In genomic region chr10:12874577-12875277, GRCm38 (mm10) we compare ENCODE assay signal across 8 mouse cellular contexts. TPM values are rescaled to one million over a fixed set of nuclear protein-coding genes. Genes with fewer than 3 reads are reported as not detected.
DNase-seq lines count a peak whose midpoint lies in the region; ATAC-seq and TF ChIP-seq lines count a peak whose summit lies in the region.

No protein-coding gene starts in this region.

- H3K4me1 ChIP-seq in heart, embryonic 16.5 days (ENCODE audit: control insufficient read depth, insufficient read depth, low read length), result no peaks in the 10 kb centered on the region
- peaks cover 2% of the 10 kb centered on the region; the same call in 1 of the 2 replicates for H3K4me1 ChIP-seq in liver, adult 2 months (ENCODE audit: control insufficient read depth, insufficient read depth, low read length)

- H3K27me3 ChIP-seq in heart, embryonic 16.5 days (ENCODE audit: control insufficient read depth, insufficient read depth, low read length), result no peaks in the 10 kb centered on the region
- no peaks in the 10 kb centered on the region for H3K27me3 ChIP-seq in liver, adult 2 months (ENCODE audit: control insufficient read depth, insufficient read depth, low read length)

- H3K4me3 ChIP-seq in heart, embryonic 16.5 days (ENCODE audit: low read length), result no peak overlapping the region
- H3K4me3 ChIP-seq in liver, adult 2 months (ENCODE audit: insufficient read depth, low read depth, low read length), result no peak overlapping the region

- WGBS in heart, embryonic 16.5 days, result 53% methylated on average over 8 of the region's 8 CpGs
- 76% methylated on average over 8 of the region's 8 CpGs for WGBS in liver, adult 2 months

- H3K79me2 ChIP-seq in liver, adult 2 months (ENCODE audit: control insufficient read depth, insufficient read depth, low read length), result no peaks in the 10 kb centered on the region

- H3K36me3 ChIP-seq in heart, embryonic 16.5 days (ENCODE audit: control insufficient read depth, insufficient read depth), result no peaks in the 10 kb centered on the region
- no peaks in the 10 kb centered on the region for H3K36me3 ChIP-seq in liver, adult 2 months (ENCODE audit: control insufficient read depth, insufficient read depth, low read length)

- no peak; the same call in 1 of the 2 replicates for ATAC-seq in heart, embryonic 16.5 days (replicated peaks; ENCODE audit: extremely low read depth, insufficient read depth, low FRiP score)

- TF ChIP-seq POLR2A in liver, adult 2 months (IDR thresholded peaks at IDR 0.05; ENCODE audit: extremely low read depth, insufficient read depth, low read length), result no peak

- peak overlapping the region; percentile 20 for H3K4me2 ChIP-seq in heart, embryonic 16.5 days (ENCODE audit: low read depth, low read length)

- no peak overlapping the region for H3K9ac ChIP-seq in heart, embryonic 16.5 days (ENCODE audit: low read length)
- H3K9ac ChIP-seq in liver, adult 2 months (ENCODE audit: low read depth, low read length), result no peak overlapping the region

- H3K27ac ChIP-seq in heart, embryonic 16.5 days (ENCODE audit: low read length), result no peak overlapping the region
- no peak overlapping the region for H3K27ac ChIP-seq in liver, adult 2 months (replicated peaks; ENCODE audit: insufficient read depth, low read depth, low read length)

- intact Hi-C loops in heart, postnatal 36 days (cut with DNase I), result loop anchor here (5.0 kb wide), 1 partner anchor 88 kb away; the partner anchor contains the start of gene Stx11

- no peaks in the 10 kb centered on the region for H3K9me3 ChIP-seq in heart, embryonic 16.5 days (replicated peaks; ENCODE audit: control insufficient read depth, low read length)

- no peak for TF ChIP-seq CTCF in liver, adult 2 months (IDR thresholded peaks at IDR 0.05; ENCODE audit: low read depth, low read length)

- DNase-seq in heart, postnatal 36 days, result no peak
- peak; percentile 71 for DNase-seq in T-cell, adult 2 months (ENCODE audit: low spot score)
- peak; percentile 57 for DNase-seq in liver, adult 2 months (ENCODE audit: extremely low read depth, low read depth, low spot score)
- peak; percentile 35 to 51 for DNase-seq in spleen, postnatal 36 days (ENCODE audit: low spot score in 2 of 2)
- DNase-seq in retina, embryonic 14.5 days (ENCODE audit: low spot score), result no peak
- no peak for DNase-seq in frontal cortex, postnatal 25 days (ENCODE audit: low spot score in 2 of 2)
- no peak for DNase-seq in right cerebral cortex, postnatal 10 days (ENCODE audit: low spot score in 2 of 2)

RNA-seq across cellular contexts. Expression of gene Utrn, which starts 5.6 kb away (rescaled TPM):
- polyA plus RNA-seq in heart, embryonic 16.5 days (2015; fragmentation: Nextera tagmentation; extraction: Ambion mirVana), result 65.7 and 66.8 TPM in 2 replicates
- 10 to 100 TPM; 65.5 to 73.0 TPM for total RNA-seq in heart, postnatal 36 days (2021)
- 25.7 and 27.9 TPM in 2 replicates for total RNA-seq in liver, adult 2 months (2014; rRNA removed)
- polyA plus RNA-seq in liver, adult 2 months (2012; rRNA removed), result 5.4 and 5.9 TPM in 2 replicates

Comparison
In these comparisons a context has a peak if more than half of its experiments do, and no peak if none do; other contexts are left out.
1. DNase-seq: peak in T-cell, adult 2 months (single experiment), liver, adult 2 months (single experiment) and spleen, postnatal 36 days (2 of 2); none in heart, postnatal 36 days (0 of 2), retina, embryonic 14.5 days (single experiment), frontal cortex, postnatal 25 days (0 of 2) and right cerebral cortex, postnatal 10 days (0 of 2).